Mouse (Mus musculus): ENCODE results near the gene Ammecr1.

DNA sequence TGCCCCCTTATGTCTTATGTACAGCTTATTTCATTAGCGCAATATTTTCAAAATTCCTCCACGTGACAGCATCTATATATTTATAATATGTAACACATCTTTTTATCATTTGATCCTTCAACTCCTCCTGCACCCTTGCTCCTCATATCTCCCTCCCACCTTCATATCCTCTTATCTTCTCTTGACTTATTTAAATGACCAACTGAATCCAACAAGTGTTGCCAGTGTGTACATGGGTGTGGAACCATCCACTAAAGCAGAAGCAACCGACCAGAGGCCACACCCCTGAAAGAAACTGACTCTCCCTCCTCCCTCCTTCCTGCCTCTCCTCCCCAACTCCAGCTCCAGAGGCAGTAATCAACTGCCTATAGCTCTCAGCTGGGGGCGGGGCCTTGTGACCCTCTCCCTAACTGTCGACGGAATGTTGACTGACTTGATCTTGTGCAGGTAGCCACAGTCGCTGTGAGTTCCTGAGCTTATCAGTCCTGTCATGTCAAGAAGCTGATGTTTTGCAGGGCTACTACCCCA lies 6.0 kb upstream of the Ammecr1 start:
- TF ChIP-seq CTCF (IDR thresholded peaks at IDR 0.05; ENCODE audit: low read depth) (no peak), EP300 (optimal IDR thresholded peaks at IDR 0.05) (no peak)
